Mouse (Mus musculus) hindbrain, embryonic 16.5 days (tissue): ENCODE data around the gene Nrxn3. TPM values are rescaled to one million over a fixed set of nuclear protein-coding genes. Genes with fewer than 3 reads are reported as not detected.

Experiments
- ATAC-seq: fragments of 200-750 bp; cut with Nextera tagmentation; 2 replicates; pipeline ENCODE4 v1.8.0; 2017; ENCODE audit warnings: moderate TSS enrichment, moderate library complexity
- H3K27ac ChIP-seq: fragments of 300-500 bp; sonication (generic); 2 replicates; pipeline ENCODE4 v1.5.1; 2014; ENCODE audit warnings: low read depth, mild to moderate bottlenecking, control low read depth, low read length, moderate library complexity
- H3K27me3 ChIP-seq: fragments of 300-500 bp; sonication (generic); replicated peaks from 2 replicates; pipeline ENCODE4 v1.6.1; 2014; ENCODE audit warnings: low read length; ENCODE audit not compliant: control insufficient read depth, insufficient read depth
- H3K36me3 ChIP-seq: fragments of 300-500 bp; sonication (generic); 2 replicates; pipeline ENCODE4 v1.6.1; 2014; ENCODE audit warnings: mild to moderate bottlenecking, low read length, moderate library complexity, mixed read lengths; ENCODE audit not compliant: control insufficient read depth, insufficient read depth
- H3K4me1 ChIP-seq: fragments of 300-500 bp; sonication (generic); 2 replicates; pipeline ENCODE4 v1.6.1; 2014; ENCODE audit warnings: low read depth, low read length; ENCODE audit not compliant: control insufficient read depth, insufficient read depth
- H3K4me2 ChIP-seq: fragments of 300-500 bp; sonication (generic); 2 replicates; pipeline ENCODE4 v1.6.1; 2014; ENCODE audit warnings: mild to moderate bottlenecking, low read length, control low read depth, moderate library complexity
- H3K4me3 ChIP-seq: fragments of 300-500 bp; sonication (generic); 2 replicates; pipeline ENCODE4 v1.5.1; 2014; ENCODE audit warnings: mild to moderate bottlenecking, low read length, control low read depth, moderate library complexity
- H3K9ac ChIP-seq: fragments of 300-500 bp; sonication (generic); 2 replicates; pipeline ENCODE4 v1.6.1; 2014; ENCODE audit warnings: low read depth, mild to moderate bottlenecking, control low read depth, low read length, moderate library complexity
- H3K9me3 ChIP-seq: fragments of 300-500 bp; sonication (generic); 2 replicates; pipeline ENCODE4 v1.6.1; 2014; ENCODE audit warnings: mild to moderate bottlenecking, low read length, moderate library complexity; ENCODE audit not compliant: control insufficient read depth
- WGBS: fragments of 180-500 bp; shearing (Covaris S2); extraction: QIAGEN DNeasy Blood & Tissue Kit; methylation state at CpG from one replicate; pipeline ENCODE4 v1.1.7; 2014; 5-methylcytosine and 5-hydroxymethylcytosine counted together
- polyA plus RNA-seq: library from polyadenylated mRNA; unstranded; fragments of >200 nt; fragmentation: Nextera tagmentation; extraction: Ambion mirVana; gene quantifications from 2 replicates; pipeline ENCODE4 v1.2.1, GENCODE M21; 2015

Gene Nrxn3
- polyA plus RNA-seq, 1 experiment from 2014 or later = 99.6 TPM

GRCm38 (mm10) chr12:89134774-89135307 is 412.2 kb downstream of the Nrxn3 start:
- no peak for ATAC-seq
- Histone ChIP-seq H3K27me3 (no peaks in the 10 kb centered on the region), H3K27ac (no peak overlapping the region), H3K36me3 (no peaks in the 10 kb centered on the region), H3K9me3 (no peaks in the 10 kb centered on the region), H3K4me1 (no peaks in the 10 kb centered on the region), H3K4me2 (no peak overlapping the region), H3K9ac (no peak overlapping the region), H3K4me3 (no peak overlapping the region)
- WGBS = 40% methylated on average over 8 of the region's 8 CpGs

- ATAC-seq = peak; percentile 90
- no peaks in the 10 kb centered on the region for H3K27me3 ChIP-seq
- H3K9ac ChIP-seq = no peak overlapping the region
- peaks cover 12% of the 10 kb centered on the region for H3K4me1 ChIP-seq
- H3K36me3 ChIP-seq = no peaks in the 10 kb centered on the region
- no peak overlapping the region for H3K4me3 ChIP-seq
- peak overlapping the region; percentile 69 for H3K27ac ChIP-seq
- WGBS = 17% methylated on average over 3 of the region's 3 CpGs
- no peaks in the 10 kb centered on the region for H3K9me3 ChIP-seq
- peak overlapping the region; percentile 31 for H3K4me2 ChIP-seq
Observed at GRCm38 (mm10) chr12:89148974-89149411, 426.3 kb downstream of the Nrxn3 start.

GRCm38 (mm10) chr12:89149455-89149854 is 426.8 kb downstream of the Nrxn3 start:
- Histone ChIP-seq H3K27ac (peak overlapping the region; percentile 48; the same call in 1 of the 2 replicates), H3K27me3 (no peaks in the 10 kb centered on the region), H3K9me3 (no peaks in the 10 kb centered on the region), H3K9ac (no peak overlapping the region), H3K4me2 (no peak overlapping the region), H3K36me3 (no peaks in the 10 kb centered on the region), H3K4me3 (no peak overlapping the region), H3K4me1 (peaks cover 12% of the 10 kb centered on the region)
- peak; percentile 53 for ATAC-seq
- 21% methylated on average over 2 of the region's 2 CpGs for whole genome bisulfite sequencing

GRCm38 (mm10) chr12:89156086-89156757 is 433.5 kb downstream of the Nrxn3 start:
- H3K4me2 ChIP-seq = no peak overlapping the region
- H3K4me1 ChIP-seq = no peaks in the 10 kb centered on the region
- ATAC-seq = no peak
- no peak overlapping the region for H3K4me3 ChIP-seq
- no peak overlapping the region for H3K27ac ChIP-seq
- no peaks in the 10 kb centered on the region for H3K9me3 ChIP-seq
- H3K36me3 ChIP-seq = no peaks in the 10 kb centered on the region
- 72% methylated on average over 9 of the region's 9 CpGs for WGBS
- no peak overlapping the region for H3K9ac ChIP-seq
- no peaks in the 10 kb centered on the region for H3K27me3 ChIP-seq

- Histone ChIP-seq H3K27ac (no peak overlapping the region), H3K9me3 (no peaks in the 10 kb centered on the region), H3K27me3 (no peaks in the 10 kb centered on the region), H3K4me1 (no peaks in the 10 kb centered on the region), H3K4me2 (no peak overlapping the region), H3K9ac (no peak overlapping the region), H3K4me3 (no peak overlapping the region), H3K36me3 (no peaks in the 10 kb centered on the region)
- WGBS = 74% methylated on average over 8 of the region's 8 CpGs
- no peak for ATAC-seq
Observed at GRCm38 (mm10) chr12:89159353-89159752, 436.7 kb downstream of the Nrxn3 start.

GRCm38 (mm10) chr12:89174306-89175159 is 451.9 kb downstream of the Nrxn3 start:
- Histone ChIP-seq H3K36me3 (no peaks in the 10 kb centered on the region), H3K4me1 (peaks cover 5% of the 10 kb centered on the region; the same call in 1 of the 2 replicates), H3K9ac (no peak overlapping the region), H3K4me3 (no peak overlapping the region), H3K9me3 (no peaks in the 10 kb centered on the region), H3K27me3 (no peaks in the 10 kb centered on the region), H3K4me2 (no peak overlapping the region), H3K27ac (no peak overlapping the region)
- 0 out of 2 replicates have a peak, but pooled peaks have one; percentile 37 for ATAC-seq
- 42% methylated on average over 12 of the region's 12 CpGs for WGBS

- no peaks in the 10 kb centered on the region for H3K27me3 ChIP-seq
- peak; percentile 57 for ATAC-seq
- WGBS = 28% methylated on average over 13 of the region's 13 CpGs
- no peaks in the 10 kb centered on the region for H3K36me3 ChIP-seq
- H3K9ac ChIP-seq = no peak overlapping the region
- H3K9me3 ChIP-seq = no peaks in the 10 kb centered on the region
- H3K27ac ChIP-seq = peak overlapping the region; percentile 53
- peaks cover 7% of the 10 kb centered on the region for H3K4me1 ChIP-seq
- H3K4me3 ChIP-seq = no peak overlapping the region
- no peak overlapping the region for H3K4me2 ChIP-seq
Observed at GRCm38 (mm10) chr12:89179970-89180666, 457.4 kb downstream of the Nrxn3 start.

GRCm38 (mm10) chr12:89181157-89181561 is 458.5 kb downstream of the Nrxn3 start:
- H3K9me3 ChIP-seq = no peaks in the 10 kb centered on the region
- 16% methylated on average over 2 of the region's 2 CpGs for WGBS
- no peaks in the 10 kb centered on the region for H3K27me3 ChIP-seq
- no peak overlapping the region for H3K9ac ChIP-seq
- H3K4me3 ChIP-seq = no peak overlapping the region
- H3K27ac ChIP-seq = no peak overlapping the region
- H3K36me3 ChIP-seq = no peaks in the 10 kb centered on the region
- ATAC-seq = peak; percentile 63
- peaks cover 7% of the 10 kb centered on the region for H3K4me1 ChIP-seq
- no peak overlapping the region for H3K4me2 ChIP-seq
